Mouse (Mus musculus): ENCODE data around the gene Gm20388. TPM values are rescaled to one million over a fixed set of nuclear protein-coding genes. Genes with fewer than 3 reads are reported as not detected.

The Gm20388 gene
- total RNA-seq, 2 experiments from 2014 or later: 12.7 TPM; not detected in 1

DNA sequence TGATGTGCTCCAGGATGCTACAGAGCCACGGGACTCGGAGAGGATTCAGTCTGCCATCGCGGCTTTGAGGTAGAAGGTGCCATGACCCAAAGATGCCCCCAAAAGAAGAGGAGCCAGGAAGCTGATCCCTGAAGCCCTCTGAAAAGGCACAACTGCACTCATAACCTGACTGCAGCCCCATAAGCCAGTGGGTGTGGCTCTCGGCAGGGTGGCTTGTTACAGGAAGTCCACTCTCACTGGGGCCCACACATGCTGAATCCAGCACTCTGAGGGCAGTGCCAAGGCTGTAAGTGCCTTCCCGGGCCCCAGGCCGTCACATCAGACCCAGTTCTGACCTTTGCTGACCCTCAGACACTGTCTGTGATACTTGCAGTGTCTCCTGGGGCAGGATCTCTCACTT is 2601.8 kb downstream of the Gm20388 start:
- DNase-seq: no peak

DNA sequence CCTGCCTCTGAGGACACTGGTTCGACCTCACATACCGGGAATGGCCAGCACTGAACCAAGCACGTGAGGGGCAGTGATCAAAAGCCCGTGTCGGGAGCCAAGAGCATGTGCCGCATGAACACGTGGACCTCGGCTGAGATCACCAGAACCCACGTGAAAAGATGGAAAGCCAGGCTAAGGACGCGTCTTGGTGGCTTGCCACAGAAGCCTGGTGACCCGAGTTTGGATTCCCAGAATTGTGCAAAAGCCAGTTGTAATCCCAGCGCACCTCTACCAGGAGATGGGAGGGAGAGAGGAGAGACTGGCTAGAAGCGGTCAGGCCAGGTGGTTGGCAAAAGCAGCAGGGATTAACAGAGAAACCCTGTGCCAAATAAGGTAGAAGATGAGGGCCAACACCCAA is 2605.1 kb downstream of the Gm20388 start:
- no peak for DNase-seq

DNA sequence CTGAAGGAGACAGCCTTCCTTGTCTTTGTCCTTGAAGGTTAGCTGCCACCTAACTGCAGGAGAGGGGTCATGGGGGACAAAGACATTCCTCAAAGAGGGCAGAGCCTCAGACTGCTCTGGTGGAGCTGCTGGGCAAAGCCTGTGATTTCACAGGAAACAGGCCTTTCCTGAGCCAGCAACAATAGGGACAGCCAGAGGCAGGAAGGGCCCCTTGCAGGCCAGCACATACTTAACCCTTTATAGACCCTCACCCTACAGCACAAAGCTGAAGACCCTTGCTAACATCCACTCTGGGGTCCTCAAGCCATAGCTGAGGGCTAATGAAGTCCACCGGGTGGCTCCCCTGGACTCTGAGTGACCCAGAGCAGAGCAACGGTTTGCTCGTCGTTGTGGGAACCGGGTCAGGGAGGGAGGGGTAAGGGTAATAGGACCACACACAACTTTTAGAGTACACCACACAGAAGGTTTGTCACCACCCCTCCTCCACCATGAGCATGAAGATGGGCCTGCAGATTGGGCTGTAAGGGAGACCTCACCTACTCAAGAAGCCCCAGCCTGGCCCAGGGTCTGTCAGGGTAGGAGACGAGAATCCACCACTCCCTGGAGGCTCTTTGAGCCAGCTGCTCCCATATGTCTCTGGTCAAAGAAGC is 2607.0 kb downstream of the Gm20388 start:
- DNase-seq: no peak

DNA sequence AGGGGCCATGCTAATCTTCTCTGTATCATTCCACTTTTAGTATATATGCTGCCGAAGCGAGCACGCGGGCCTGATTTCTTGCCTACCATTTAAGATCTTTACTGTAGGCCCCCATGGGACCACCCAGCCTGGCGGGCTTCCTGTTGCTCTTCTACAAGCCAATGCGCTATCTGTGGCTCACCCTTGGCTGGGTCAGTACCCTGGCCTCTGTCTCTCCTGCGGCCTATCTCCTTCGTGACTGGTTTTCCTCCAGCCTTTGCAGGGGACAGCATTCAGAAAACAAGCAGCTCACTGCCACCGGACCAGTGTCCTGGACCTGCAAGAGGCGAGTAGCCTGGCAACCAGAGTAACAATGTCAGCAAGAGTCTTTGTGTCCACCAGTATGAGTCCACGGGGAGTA is 2610.0 kb downstream of the Gm20388 start:
- no peak for DNase-seq

DNA sequence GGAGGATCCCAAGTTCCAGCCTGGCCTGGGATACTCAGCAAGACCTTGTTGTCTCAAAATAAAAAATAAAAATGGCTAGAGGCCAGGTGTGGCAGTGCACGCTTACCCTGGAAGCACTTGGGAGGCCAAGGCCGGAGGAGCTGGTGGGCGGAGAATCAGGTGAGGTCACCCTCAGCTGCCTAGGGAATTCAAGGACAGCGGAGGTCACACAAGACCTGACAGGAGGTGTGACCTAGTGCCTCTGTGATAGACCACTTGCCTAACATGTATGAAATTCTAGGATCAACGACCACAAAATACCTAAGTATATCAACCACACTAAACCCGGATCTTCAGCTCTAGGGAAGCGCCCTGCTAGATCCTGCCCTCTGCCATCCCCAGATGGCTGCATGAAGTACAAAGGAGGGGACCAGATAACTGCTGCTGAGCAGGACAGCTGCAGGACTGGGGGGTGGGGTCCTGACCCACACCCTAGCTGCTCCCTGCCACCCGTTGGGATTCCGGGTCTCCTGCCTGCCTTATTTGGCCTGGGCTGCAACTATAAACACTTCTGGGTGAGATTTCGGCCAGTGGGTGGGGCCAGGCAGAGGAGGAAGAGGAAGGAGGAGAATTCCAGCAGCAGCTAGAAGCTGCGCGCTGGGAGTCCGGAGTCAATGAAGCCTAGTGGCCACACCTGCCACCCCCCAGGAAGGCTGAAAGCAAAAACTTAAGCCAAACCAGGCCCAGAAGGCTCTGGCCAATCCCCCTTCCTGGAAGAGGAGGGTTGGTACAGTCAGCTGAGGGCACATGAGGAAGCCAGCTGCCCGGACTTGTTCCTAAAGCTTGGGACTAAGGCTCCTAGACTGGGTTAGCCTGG is 2612.4 kb downstream of the Gm20388 start:
- no peak for DNase-seq

DNA sequence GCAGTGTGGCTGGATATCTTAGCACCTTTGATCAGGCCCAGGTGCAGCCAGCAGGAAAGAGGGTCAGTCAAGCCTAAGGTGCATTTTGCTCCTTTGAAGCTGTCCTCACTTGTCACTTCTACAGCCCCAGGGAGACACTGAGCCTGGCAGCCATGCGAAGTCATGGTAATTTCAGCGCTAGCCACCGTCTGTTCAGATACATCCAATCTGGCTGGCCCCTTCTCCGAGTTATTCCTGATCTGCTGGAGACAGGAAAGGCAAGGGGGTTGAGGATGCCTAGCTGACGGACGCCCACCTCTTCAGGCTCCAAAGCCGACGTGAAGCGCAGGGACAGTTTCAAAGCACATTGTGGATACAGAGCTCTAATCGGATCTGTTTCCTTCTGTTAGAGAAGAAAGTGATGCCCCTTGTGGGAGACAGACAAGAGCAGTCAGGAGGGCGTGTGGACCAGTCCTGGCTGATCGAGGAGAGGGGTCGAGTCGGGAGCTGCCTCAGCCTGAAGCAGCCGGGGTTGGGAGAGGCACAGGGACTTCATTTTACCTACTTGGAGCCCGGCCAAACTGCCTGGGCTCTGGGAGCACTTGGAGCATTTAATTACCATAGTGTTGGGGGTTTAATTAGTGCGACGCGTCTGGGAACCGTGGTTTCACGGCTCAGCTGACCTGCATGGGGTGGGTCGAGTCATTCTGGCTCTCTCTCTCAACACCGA is 2613.2 kb downstream of the Gm20388 start:
- DNase-seq: peak in 1 of 2 experiments; percentile 9

DNA sequence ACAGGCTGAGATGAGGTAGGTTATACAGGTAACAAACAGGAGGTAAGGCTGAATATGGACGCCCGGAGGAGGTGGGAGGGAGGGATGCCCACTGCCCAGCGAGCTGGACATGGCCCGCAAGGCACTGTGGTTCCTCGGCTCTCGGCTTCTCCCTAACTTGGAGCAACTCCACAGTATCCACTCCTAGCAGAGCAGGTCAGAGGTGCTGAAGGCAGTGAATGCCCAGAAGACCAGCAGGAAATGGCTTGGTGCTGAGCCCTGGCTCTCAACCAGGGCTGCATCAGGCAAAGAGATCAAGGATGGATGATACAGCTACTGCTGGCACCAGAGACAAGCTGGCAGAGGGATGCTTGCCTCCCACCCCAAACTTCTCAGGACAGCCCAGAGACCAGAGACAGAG is 2613.9 kb downstream of the Gm20388 start:
- no peak for DNase-seq

DNA sequence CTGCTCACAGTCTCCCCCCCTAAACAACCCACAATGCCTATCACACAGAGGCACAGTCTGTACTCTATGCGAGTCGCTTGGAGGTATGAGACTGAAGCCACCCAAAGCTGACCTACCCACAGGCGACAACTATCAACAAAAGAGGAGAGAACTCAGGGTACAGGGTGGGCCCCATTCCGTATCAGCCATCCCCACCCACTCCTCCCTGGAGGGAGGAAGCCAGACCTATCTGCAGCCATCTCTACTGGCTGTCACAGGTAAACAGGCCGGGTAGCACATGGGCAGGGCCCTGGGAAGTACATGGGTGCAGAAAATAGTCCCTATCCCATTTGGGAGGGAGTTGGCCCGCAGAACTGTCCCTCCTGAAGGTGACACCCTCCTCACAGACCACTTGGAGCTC is 2614.4 kb downstream of the Gm20388 start:
- DNase-seq: no peak

DNA sequence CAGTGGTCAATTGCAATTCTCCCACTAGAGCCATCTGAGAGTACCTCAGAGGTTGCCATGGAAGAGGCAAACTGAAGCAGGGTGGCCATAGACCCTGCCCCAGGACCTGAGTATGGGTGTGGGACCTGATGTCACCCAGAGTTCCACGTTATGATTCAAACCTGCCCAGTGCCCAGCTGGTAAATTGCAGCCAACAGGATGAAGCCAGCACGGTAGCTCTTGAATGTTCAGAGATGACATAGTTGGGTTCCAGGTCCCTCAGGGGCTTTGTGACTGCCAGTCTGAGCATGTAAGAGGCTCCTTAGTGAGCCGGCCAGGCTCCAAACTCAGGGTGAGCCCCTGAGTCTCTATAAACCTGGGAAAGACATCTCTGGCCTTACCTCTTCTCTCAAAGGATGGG is 2615.4 kb downstream of the Gm20388 start:
- no peak for DNase-seq

DNA sequence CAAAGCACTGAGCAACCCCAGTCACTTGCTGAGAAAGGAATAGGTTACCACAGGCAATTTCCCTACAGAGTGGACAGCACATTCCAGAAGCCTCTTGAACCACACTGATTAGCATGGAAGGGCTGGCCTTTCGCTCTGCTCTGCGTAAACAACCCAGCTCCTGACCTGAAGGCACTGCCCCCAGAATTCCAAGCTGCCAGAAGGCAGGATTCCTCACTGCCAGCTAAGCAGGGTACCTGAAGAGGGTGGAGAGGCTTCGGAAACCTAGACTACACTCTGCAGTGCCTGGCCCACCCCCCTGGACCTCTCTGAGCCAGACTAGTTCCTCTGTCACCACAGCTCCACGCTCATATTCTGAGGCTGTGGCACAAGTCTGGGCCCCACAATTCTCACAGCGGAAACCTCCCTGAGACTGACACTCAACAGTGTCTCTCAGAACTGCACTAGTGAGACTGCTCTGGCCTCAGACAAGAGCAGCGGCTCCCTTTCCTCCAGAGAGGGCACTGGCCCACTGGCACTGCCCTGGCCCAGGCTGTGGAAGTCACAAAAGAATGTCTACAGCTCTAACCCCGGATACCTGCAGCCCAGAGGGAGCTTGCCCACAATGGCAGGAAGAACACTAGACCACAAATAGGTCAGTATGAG is 2616.0 kb downstream of the Gm20388 start:
- DNase-seq: no peak

DNA sequence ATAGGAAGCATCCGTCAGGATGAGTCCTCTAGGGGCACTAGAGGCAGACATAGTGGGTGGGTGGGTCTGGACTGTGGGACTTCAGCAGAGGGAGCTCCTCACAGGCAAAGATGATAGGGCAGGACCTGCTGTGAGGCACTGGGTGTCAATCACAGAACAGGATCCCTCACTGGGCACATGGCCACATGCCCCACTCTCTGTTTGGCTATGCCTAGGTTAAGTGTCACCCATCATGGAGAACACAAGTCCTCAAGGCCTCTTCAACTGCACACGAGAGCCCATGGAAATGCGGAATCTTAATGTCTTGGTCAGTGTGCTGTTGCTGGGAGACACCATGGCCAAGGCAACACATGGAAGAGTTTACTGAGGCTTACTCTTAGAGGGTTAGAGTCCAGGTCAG is 2617.3 kb downstream of the Gm20388 start:
- DNase-seq: no peak

DNA sequence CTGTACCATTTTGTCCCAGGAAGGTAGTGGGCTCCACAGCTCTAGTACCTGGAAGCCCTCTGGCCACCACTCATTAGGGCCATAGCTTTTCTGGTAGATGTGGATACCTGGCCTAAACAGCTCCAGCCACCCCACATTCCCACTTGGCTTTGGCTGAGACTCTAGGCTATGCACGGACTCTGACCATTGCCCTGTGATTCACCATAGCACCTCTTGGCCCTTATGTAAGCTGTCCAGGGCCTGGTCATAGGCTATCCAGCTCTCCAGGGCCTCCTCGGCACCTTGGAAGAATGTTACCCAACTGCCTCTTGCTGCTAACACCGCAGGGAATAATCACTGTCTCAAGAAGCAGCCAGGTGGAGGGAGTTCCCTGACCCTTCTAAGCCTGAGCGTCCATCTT is 2618.5 kb downstream of the Gm20388 start:
- DNase-seq: no peak

DNA sequence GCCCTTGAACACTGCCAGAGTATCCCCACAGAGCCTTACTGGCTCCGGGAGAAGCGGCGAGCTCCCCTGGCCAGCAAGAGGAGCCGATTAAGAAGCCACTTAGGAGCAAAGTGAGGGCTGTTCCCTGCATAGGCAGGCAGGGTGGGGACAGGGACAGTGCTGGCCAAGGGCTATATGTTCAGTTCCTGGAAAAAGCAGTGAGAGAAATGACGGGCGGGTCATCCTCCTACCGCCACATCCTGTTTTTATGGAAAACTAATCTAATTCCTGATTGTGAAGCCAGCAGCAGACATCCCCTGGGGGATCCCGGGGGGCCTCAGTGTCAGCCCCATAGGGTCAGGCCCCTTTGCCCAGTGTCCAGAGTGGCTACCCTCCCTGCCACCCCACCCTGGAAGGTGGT is 2620.7 kb downstream of the Gm20388 start:
- DNase-seq: no peak

DNA sequence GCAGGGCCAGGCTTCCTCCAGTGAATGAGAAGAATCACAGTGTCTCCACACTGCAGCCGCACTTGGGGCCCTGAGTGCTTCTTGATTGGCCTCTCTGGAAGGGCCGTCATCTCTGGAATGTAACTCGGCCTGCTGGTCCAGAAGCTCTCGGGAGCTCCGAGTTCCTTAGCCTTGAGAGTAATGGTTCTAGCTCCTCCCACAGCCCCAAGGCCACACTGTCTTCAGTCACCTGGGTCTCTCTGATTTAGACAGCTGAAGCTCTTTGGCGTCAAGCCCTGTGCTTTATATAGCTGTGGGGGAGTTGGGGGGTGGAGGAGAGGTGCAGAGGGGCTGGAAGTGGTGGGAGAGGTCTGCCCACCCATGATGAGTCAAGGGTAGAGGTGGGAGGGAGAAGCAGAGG is 2626.4 kb downstream of the Gm20388 start:
- DNase-seq: no peak

DNA sequence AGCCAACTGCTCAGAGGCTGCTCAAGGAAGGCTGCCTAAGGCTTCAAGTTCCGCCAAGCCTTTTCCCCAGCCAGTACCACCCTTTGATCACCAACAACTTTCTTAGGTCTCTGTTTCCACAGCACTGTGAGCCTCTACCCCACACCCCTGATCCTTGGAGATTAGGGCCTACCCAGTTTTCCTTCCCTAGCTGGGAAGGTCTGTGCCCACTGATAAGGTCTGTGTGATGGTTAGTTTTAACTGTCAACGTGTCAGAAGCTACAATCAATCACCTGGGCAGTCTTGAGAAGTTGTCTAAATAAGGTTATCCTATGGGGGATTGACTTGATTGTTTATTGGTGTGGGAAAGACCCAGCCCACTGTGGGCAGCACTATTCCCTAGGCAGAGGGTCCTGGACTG is 2627.2 kb downstream of the Gm20388 start:
- DNase-seq: no peak

DNA sequence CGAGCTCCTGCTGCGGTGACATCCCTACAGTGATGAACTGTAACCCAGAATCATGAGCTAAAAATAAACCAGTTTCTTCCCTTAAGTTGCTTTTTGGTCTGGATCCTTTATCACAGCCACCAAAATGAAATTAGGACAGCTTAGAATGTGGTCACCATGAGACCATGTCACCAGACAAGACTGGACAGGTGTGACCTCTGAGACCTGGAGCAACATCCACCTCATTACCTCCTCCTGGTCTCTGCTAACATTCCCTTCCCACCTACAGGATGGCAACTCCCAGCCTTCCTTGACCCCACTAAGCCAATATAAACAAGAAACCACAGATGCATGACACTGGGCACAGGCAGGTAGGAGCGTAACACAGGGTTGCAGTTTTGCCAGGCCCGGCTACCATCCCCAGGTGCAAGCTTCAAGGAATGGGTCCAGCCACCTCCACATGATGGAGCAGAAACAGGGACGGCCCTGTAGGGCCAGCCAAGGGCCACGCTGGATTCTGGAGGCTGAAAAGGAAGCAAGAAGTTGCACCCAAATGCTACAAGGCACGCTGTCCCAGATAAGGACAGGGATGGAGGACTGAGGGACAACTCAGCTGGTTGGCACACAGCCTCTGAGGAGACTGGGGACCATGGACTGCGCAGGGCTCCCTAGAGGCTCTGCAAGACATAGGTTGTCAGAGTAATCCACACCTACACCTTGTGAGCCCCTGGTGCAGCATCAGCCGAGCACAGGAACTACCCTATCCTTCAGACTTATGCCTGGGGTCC is 2627.9 kb downstream of the Gm20388 start:
- DNase-seq: no peak

DNA sequence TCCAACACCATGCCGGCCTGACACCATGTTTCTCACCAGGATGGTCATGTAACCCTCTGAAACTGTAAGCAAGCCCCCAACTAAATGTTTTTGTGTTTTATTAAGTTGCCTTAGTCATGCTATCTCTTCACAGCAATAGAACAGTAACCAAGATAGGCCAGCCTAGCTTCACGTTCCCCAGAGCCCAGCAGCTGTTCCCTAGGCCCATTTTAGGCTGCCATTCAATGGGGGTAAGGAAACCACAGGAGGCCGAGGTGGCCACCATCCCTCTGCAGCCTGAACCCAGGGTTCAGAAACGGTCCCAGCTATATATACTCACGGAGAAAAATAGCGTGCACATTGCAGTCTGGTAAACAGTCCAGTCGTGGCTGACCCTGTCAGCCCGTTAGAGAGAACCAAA is 2633.5 kb downstream of the Gm20388 start:
- DNase-seq: no peak

DNA sequence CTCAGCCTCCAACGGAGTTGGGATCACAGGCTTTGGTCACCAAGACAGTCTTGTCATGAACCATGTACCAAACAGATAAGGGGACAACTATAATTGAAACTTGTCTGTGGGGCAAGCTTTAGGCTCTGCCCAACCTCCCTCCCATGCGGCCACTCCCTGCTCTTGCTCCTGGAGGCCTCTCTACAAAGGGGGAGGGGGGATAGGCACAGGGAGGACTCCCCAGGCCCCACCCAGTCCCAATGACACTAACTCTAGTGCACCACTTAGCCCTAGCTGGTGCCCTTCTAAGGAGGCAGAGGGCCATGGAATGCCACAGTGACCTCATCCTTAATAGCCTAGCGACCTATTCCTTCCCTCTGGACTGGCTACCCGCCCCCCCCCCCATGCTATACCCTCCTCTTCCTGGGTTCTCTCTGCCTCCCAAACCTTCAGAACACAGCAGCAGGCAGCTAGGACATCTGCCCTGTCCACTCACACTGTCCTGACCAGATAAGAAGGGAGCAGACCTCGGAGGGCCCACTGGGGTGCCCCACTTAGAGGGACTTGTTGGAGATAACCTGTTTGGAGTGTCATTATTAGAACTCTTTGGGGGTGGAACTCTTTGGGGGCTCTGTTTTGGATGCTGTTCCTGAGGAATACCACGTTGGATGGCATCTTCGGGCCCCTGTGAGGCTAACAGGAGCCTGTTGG is 2635.6 kb downstream of the Gm20388 start:
- DNase-seq: no peak

DNA sequence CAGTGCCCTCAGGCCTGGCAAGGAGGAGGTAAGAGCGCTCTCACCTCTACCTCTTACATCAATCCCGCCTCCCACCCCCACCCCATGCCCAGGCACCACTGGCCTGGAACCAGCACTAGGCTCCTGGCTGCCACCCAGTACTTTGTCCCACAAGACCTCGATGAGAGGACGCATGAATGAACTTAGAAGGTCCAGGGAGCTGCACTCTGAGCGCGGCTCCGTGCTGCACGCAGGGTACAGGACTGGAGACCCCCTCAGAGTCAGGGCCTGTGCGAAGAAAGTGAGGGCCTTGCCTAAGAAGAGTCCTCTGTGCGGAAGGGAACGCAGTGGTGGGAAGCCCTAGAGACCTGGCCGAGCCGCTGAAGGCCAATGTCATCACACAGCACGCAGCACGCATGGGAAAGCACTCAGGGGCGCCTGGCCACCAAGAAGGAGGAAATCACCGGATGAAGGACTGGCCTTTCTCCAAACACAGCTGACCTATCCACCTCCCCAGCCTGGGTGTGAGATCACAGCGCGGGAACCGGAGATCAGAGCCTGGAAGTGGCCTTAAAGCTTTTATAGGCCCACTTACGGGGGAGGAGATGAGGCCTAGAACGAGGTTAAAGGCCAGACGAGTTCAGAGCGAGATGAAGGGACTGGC is 2636.3 kb downstream of the Gm20388 start:
- DNase-seq: no peak

DNA sequence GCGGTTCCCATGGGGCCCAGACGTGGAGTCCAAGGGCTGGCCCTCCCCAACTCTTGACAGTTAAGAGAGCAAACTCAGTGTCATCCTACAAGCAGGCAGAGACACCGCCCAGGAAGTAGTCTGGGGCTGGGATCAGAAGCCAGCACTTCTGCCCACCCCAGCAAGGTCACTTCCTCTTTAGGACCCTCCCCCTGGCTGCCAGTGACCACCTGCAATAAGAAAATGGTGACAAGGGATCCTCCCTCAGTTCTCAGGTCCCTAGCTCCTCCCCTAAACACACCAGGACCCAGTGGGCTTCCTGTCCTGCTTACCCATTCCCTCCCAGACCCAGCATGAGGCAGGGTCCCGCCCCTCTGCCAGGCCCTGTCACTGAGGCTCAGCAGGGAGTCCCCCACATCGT is 2637.2 kb downstream of the Gm20388 start:
- DNase-seq: no peak

DNA sequence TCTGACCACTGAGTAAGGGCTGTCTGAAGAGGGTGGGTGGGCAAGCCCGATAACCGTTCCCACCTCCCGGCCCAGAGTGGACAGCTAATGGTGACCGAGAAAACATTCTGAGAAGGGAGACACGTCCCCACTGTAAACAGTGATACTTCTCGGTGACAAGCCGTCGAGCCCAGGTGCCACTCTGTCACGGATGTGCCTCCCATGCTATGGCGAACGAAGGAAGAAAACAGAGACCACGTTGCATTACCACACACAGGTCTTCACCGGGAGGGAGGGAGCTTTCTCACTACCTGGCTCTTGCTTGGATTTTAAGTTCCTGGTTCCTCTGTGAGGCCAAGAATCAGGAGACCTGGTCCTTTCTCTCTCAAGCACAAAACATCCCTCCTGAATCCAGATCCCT is 2637.7 kb downstream of the Gm20388 start:
- DNase-seq: no peak
